In the genomic region with DNA sequence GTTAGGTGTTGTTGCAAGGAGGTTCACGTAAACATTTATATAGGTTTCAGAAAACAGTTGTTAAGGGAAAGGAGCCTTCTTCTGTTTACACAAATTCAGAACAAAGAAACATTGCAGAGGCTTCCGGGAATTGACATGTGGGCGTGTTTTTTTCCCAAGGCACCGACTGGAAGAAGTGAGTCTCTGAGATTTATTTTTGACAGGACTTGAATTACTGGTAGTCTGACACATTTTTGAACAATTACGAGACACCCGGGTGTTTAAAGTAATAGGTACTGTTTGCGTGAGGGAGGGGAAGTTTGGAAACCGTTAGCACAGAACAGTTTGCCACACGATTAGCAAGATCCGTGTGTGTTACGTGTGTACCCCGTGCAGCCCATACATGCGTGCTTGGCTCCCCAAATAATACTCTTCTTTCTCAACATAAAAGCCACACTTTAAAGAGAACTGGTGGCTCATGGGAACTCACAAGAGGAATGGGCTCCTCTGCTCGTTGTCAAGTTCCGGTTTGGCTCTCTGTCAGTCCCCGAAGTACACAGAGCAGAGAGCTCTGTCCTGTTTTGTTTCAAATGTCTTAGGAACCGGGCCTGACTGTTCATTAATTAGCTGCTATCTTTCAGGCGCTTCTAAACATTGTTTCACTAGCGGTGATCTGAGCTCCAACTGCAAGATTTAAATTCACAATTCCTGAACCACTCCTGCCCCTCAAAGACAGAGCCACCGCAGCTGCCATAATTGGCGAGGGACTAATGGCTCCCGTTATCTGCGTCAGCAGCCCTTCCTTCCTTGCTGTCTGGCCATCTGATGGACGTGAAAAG, we compare ENCODE assay signal across 8 mouse cellular contexts.
DNase-seq lines count a peak whose midpoint lies in the region; ATAC-seq and TF ChIP-seq lines count a peak whose summit lies in the region.

No protein-coding gene starts in this region.

- H3K27ac ChIP-seq in forebrain, embryonic 14.5 days (ENCODE audit: low read depth, low read length) = peak overlapping the region; percentile 52; the same call in 1 of the 2 replicates
- H3K27ac ChIP-seq in hindbrain, embryonic 14.5 days = peak overlapping the region; percentile 54
- peak overlapping the region; percentile 87 for H3K27ac ChIP-seq in liver, adult 2 months (replicated peaks; ENCODE audit: insufficient read depth, low read depth, low read length)
- H3K27ac ChIP-seq in midbrain, postnatal 0 days (ENCODE audit: low read depth, low read length) = 0 out of 2 replicates have a peak overlapping the region, but pooled peaks have one; percentile 26

- DNase-seq in forebrain, embryonic 14.5 days (ENCODE audit: low spot score) = peak; percentile 57
- no peak for DNase-seq in hindbrain, embryonic 14.5 days (ENCODE audit: low spot score)
- peak; percentile 47 for DNase-seq in liver, adult 2 months (ENCODE audit: extremely low read depth, low read depth, low spot score)
- no peak for DNase-seq in midbrain, postnatal 0 days (ENCODE audit: low spot score)
- no peak for DNase-seq in ovary, postnatal 10 days (ENCODE audit: low spot score)
- DNase-seq in testis, postnatal 14 days (ENCODE audit: low spot score) = no peak
- DNase-seq in thymus, postnatal 36 days = no peak

- no peak overlapping the region for H3K4me3 ChIP-seq in forebrain, embryonic 14.5 days (ENCODE audit: low read depth, low read length)
- H3K4me3 ChIP-seq in hindbrain, embryonic 14.5 days (replicated peaks; ENCODE audit: low read length) = no peak overlapping the region
- H3K4me3 ChIP-seq in liver, adult 2 months (ENCODE audit: insufficient read depth, low read depth, low read length) = peak overlapping the region; percentile 26; the same call in 1 of the 2 replicates
- H3K4me3 ChIP-seq in midbrain, postnatal 0 days (ENCODE audit: low read depth, low read length) = no peak overlapping the region

- no peaks in the 10 kb centered on the region for H3K36me3 ChIP-seq in forebrain, embryonic 14.5 days (ENCODE audit: control insufficient read depth, insufficient read depth, low read length)
- H3K36me3 ChIP-seq in hindbrain, embryonic 14.5 days (replicated peaks; ENCODE audit: control insufficient read depth, insufficient read depth) = no peaks in the 10 kb centered on the region
- H3K36me3 ChIP-seq in liver, adult 2 months (ENCODE audit: control insufficient read depth, insufficient read depth, low read length) = no peaks in the 10 kb centered on the region
- H3K36me3 ChIP-seq in midbrain, postnatal 0 days (ENCODE audit: insufficient read depth, low read length) = no peaks in the 10 kb centered on the region

- H3K4me2 ChIP-seq in forebrain, embryonic 14.5 days (ENCODE audit: low read length) = peak overlapping the region; percentile 20; the same call in 1 of the 2 replicates
- no peak overlapping the region; the same call in 1 of the 2 replicates for H3K4me2 ChIP-seq in hindbrain, embryonic 14.5 days (replicated peaks)
- 0 out of 2 replicates have a peak overlapping the region, but pooled peaks have one; percentile 12 for H3K4me2 ChIP-seq in midbrain, postnatal 0 days (ENCODE audit: low read depth, low read length, poor library complexity, severe bottlenecking)

- H3K9me3 ChIP-seq in forebrain, embryonic 14.5 days (replicated peaks; ENCODE audit: control insufficient read depth, low read length) = no peaks in the 10 kb centered on the region
- no peaks in the 10 kb centered on the region for H3K9me3 ChIP-seq in hindbrain, embryonic 14.5 days (ENCODE audit: control insufficient read depth, low read length)
- H3K9me3 ChIP-seq in midbrain, postnatal 0 days (ENCODE audit: low read length) = no peaks in the 10 kb centered on the region

- peaks cover 20% of the 10 kb centered on the region for H3K4me1 ChIP-seq in forebrain, embryonic 14.5 days (ENCODE audit: control insufficient read depth, insufficient read depth, low read length)
- peaks cover 28% of the 10 kb centered on the region for H3K4me1 ChIP-seq in hindbrain, embryonic 14.5 days (replicated peaks; ENCODE audit: control insufficient read depth, insufficient read depth, low read length)
- peaks cover 5% of the 10 kb centered on the region; the same call in 1 of the 2 replicates for H3K4me1 ChIP-seq in liver, adult 2 months (ENCODE audit: control insufficient read depth, insufficient read depth, low read length)
- peaks cover 12% of the 10 kb centered on the region; the same call in 1 of the 2 replicates for H3K4me1 ChIP-seq in midbrain, postnatal 0 days (ENCODE audit: insufficient read depth, low read length)

- peak overlapping the region; percentile 13; the same call in 1 of the 2 replicates for H3K9ac ChIP-seq in forebrain, embryonic 14.5 days (ENCODE audit: low read length)
- no peak overlapping the region for H3K9ac ChIP-seq in hindbrain, embryonic 14.5 days
- H3K9ac ChIP-seq in liver, adult 2 months (ENCODE audit: low read depth, low read length) = peak overlapping the region; percentile 50; the same call in 1 of the 2 replicates
- no peak overlapping the region for H3K9ac ChIP-seq in midbrain, postnatal 0 days (replicated peaks; ENCODE audit: low read length, poor library complexity, severe bottlenecking)

- no peak for TF ChIP-seq CTCF in liver, adult 2 months (IDR thresholded peaks at IDR 0.05; ENCODE audit: low read depth, low read length)
- no peak for TF ChIP-seq CTCF in midbrain, postnatal 0 days (IDR thresholded peaks at IDR 0.05)

- no peak for TF ChIP-seq POLR2A in liver, adult 2 months (IDR thresholded peaks at IDR 0.05; ENCODE audit: extremely low read depth, insufficient read depth, low read length)

- 0 out of 2 replicates have a peak, but pooled peaks cover 7% of the 10 kb centered on the region for H3K79me2 ChIP-seq in liver, adult 2 months (ENCODE audit: control insufficient read depth, insufficient read depth, low read length)

- H3K27me3 ChIP-seq in forebrain, embryonic 14.5 days (replicated peaks; ENCODE audit: control insufficient read depth, insufficient read depth, low read length) = no peaks in the 10 kb centered on the region
- H3K27me3 ChIP-seq in hindbrain, embryonic 14.5 days (ENCODE audit: control insufficient read depth, insufficient read depth, low read length) = no peaks in the 10 kb centered on the region
- no peaks in the 10 kb centered on the region for H3K27me3 ChIP-seq in liver, adult 2 months (ENCODE audit: control insufficient read depth, insufficient read depth, low read length)
- no peaks in the 10 kb centered on the region for H3K27me3 ChIP-seq in midbrain, postnatal 0 days (ENCODE audit: insufficient read depth, low read length)

- 39% methylated on average over 24 of the region's 24 CpGs for WGBS in forebrain, embryonic 14.5 days
- 55% methylated on average over 24 of the region's 24 CpGs for WGBS in hindbrain, embryonic 14.5 days
- 62% methylated on average over 24 of the region's 24 CpGs for WGBS in liver, adult 2 months
- 59% methylated on average over 24 of the region's 24 CpGs for WGBS in midbrain, postnatal 0 days

- ATAC-seq in common myeloid progenitor, adult 5-6 weeks (replicated peaks; ENCODE audit: low read depth, poor library complexity, severe bottlenecking) = peak; percentile 68
- 0 out of 2 replicates have a peak, but pooled peaks have one; percentile 40 for ATAC-seq in forebrain, embryonic 14.5 days
- no peak for ATAC-seq in hindbrain, embryonic 14.5 days (ENCODE audit: low FRiP score)
- ATAC-seq in midbrain, postnatal 0 days (ENCODE audit: low FRiP score) = no peak

Comparison
In these comparisons a context has a peak if more than half of its experiments do, and no peak if none do; other contexts are left out.
1. ATAC-seq: peak in common myeloid progenitor, adult 5-6 weeks (single experiment) and forebrain, embryonic 14.5 days (single experiment); none in hindbrain, embryonic 14.5 days (single experiment) and midbrain, postnatal 0 days (single experiment).
2. DNase-seq: peak in forebrain, embryonic 14.5 days (single experiment) and liver, adult 2 months (single experiment); none in hindbrain, embryonic 14.5 days (single experiment), midbrain, postnatal 0 days (single experiment), ovary, postnatal 10 days (single experiment), testis, postnatal 14 days (single experiment) and thymus, postnatal 36 days (0 of 2).
3. H3K27ac ChIP-seq: peak in every context shown above with its lines; median percentile 87 in liver, adult 2 months; 54 in hindbrain, embryonic 14.5 days; 52 in forebrain, embryonic 14.5 days; 26 in midbrain, postnatal 0 days.
4. H3K9ac ChIP-seq: peak in forebrain, embryonic 14.5 days (single experiment) and liver, adult 2 months (single experiment); none in hindbrain, embryonic 14.5 days (single experiment) and midbrain, postnatal 0 days (single experiment).